Mouse (Mus musculus) urinary bladder, postnatal 25 days (tissue): ENCODE results near the gene Raver2.
A peak's percentile ranks its signal among the peaks of the same experiment; 100 is the strongest.

Experiments
- DNase-seq: peaks from one replicate; pipeline ENCODE4 v3.0.0; 2022; ENCODE audit warnings: low spot score

The Raver2 gene

DNA sequence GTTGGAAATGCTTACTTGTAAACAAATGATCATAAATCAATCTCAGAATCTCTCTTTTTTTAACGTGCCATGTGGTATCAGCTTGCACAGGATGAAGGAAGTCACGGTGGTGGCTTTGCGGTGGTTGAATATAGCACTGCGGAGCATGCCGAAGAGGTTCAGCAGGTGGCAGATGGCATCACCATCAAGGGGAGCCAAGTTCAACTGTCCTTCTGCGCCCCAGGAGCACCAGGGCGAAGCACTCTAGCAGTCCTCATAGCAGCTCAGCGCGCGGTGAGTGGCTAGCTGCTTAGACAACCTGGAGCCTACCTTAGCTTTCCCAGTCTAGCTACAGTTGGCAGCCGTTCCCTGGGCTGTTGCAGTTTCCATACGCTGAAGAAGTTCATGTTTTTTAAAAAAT is 38.3 kb downstream of the Raver2 start:
- DNase-seq: no peak

- no peak for DNase-seq
Measured at GRCm38 (mm10) chr4:101121002-101121401, 52.2 kb downstream of the Raver2 start.

DNA sequence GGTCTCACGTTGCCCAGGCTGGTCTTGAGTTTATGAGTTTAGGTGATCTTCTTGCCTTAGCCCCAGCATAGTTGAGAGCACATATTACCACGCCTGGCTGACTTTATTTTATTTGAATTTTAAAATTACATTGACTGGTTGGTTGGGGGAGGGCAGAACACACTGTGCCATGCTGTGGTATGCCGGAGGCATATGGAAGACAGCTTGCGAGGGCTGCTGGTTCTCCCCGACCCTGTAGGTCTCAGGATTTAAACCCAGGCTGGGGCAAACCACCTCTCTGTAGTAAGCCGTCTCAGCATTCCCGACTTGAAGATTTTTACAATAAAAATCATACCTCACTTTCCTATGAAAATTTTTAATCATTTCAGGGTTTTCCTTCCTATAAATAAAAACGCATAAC is 66.2 kb downstream of the Raver2 start:
- DNase-seq: no peak

GRCm38 (mm10) chr4:101135909-101136308 is 67.1 kb downstream of the Raver2 start:
- no peak for DNase-seq

DNA sequence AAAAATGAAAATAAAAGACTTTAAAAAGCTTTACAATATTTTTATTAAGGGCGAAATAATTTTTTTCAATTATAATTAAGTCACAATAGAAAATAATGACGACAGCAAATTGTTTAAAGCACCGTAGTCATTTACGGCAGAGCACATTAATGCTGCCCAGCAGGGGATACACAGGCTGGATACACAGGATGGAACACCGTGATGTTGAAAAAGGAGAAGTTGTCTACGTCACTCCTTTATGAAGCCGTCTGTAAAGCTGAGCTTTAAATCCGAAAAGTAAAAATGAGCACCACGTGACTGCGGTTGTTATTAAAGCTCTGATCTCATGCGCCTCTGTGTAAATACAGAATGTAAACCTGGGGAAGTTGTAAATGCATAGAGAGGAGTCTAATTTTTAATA is 69.2 kb downstream of the Raver2 start:
- no peak for DNase-seq

DNA sequence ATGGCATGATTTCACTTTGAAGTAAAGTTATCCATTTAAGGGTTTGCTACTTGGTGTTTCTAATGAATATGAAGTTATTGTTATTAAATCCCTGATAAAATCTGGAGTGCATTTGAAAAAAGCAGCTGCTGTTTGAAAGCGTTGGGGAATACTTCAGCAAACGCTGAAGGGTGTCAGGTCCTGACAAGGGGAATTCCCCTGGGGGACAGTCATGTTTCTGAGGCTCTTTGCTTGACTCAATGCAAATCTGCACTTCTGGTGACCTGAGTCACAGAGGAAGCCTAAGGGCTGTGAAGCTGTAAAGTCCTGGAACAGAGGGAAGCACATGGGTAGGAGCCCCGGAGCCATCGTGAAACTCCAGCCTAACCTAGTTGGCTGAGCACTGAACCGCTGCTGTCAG is 73.0 kb downstream of the Raver2 start:
- no peak for DNase-seq

DNA sequence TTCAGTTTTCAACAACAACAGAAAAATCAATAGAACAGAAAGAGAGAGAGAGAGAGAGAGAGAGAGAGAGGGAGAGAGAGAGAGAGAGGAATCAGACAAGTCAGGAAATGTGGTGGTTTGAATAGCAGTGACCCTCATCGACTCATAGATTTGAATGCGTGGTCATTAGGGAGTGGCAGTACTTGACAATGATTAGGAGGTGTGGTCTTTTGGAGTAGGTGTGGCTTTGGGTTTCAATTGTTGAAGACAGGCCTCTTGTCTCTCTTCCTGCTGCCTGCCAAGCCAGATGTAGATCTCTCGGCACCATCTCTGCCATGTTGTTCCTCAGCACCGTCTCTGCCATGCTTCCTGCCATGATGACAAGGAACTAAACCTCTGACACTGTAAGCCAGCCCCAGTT is 75.1 kb downstream of the Raver2 start:
- DNase-seq: no peak

DNA sequence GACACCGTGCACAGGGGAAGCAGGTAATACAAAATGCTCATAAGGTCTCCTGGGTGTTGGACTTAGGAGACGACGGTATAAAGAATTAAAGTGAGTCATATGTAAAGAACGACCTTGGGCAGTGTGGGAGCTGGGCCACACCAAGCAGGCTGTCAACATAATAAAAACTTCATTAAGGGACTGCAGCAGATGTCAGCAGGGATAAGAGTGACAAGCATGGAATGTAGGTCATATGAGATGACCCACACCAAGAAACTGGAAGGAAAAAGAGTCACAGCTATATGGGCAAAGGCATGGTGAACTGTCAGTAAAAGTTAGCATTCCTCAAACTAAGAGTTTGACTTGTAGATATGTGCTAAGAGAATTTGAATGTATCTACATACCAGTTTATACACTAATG is 75.6 kb downstream of the Raver2 start:
- DNase-seq: no peak

GRCm38 (mm10) chr4:101144790-101145189 is 76.0 kb downstream of the Raver2 start:
- no peak for DNase-seq

DNA sequence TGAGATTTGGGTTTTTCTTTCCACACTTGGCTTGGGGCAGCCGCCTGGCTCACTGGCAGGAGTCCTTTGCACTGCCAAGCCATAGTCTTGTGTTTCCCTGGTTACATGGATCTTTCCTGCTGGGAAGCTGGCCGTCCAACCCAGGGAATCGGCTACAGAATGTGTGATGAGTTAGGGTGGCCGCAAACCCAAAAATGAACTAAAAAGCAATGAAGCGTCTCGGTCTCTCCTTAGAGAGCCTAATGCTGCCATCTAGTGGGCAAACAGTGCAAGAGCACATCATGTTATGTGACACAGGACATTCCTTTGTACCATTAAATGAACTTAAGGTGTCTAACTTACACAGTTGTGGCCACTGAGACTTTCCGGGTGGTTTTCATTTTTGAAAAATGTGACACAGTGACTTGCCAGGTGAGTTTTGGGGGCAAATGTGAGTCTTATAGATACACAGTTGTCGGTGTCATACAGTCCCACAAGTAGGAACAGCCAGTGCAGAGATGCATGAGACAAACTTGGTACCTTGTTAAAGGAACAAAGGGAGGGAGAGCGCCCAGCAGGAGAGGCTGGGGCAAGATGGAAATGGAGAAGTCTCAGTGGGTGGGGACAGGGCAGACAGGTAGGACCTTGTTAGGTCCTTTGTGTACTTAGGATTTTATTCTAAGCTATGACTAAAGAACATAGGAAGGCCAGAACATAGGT is 77.4 kb downstream of the Raver2 start:
- peak; percentile 65 for DNase-seq

DNA sequence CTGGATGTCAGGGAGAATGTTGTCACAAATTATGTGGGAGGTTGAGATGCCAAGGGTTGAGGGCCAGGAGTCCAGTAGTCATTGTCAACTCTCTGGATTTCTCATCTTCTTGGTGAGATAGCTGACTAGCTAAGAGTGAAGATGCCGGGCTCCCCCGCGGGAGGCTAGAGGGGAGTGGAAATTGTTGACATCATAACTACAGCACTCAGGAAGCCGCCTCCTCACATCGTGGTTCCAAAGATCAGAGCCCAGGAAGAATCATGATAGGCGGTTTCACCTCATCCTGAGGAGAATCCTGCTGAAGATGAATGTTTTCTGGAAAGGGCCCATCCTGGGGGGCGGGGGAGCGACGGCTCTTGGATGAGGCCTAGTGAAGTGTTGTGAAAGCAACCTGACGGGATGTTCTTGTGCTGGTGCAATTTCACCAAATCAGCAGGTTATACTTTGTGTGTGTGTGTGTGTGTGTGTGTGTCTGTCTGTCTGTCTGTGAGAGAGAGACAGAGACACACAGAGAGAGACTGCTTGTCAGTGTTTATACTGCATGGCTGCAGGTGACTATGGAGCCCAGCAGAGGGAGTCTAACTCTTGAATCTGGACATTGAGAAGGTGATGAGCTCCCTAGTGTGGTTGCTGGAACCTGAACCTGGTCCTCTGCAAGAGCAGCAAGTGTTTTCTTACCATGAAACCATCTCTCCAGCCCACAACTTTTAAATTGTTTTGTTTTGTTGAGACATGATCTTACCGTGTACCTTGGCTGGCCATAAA is 78.3 kb downstream of the Raver2 start:
- DNase-seq: no peak

DNA sequence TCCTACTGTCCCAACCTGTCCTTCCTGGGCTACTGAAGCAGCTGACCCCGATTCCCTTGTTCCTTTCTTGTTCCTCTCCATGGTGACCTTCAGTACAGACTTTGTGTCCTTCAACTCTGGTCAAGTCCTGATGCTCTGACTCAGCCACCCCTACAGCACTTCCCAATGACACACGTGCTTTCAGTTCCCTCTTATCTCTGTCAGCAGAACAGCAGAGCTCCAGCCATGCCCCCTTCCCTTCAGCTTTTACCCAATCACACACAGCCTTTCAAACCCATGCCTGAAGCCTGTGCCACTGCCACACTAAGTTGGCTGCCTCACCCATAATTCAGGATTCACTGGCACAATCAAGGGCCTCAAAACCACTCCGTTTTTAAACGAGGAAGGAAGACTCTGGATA is 86.8 kb downstream of the Raver2 start:
- no peak for DNase-seq

DNA sequence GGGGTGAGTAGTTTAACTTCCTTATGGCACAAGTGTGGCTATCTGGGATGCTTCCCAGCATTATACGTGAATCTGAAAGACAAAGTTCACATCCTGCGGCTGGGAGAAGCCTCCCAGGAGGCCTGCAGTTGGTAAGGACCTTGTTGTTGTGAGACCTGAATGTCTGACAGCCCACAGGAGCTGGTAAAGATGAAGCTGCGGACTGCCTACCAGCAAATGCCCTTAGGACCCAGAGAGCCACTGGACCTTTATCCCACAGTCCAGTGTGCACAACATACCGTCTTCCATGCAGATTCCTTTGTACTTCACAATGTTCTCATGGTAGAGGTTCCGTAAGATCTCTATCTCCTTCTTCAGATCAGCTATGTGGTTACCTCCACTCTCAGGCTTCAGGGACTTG is 88.7 kb downstream of the Raver2 start:
- DNase-seq: no peak

GRCm38 (mm10) chr4:101158282-101158681 is 89.5 kb downstream of the Raver2 start:
- DNase-seq: no peak

- DNase-seq: no peak
Measured at GRCm38 (mm10) chr4:101159191-101159764, 90.5 kb downstream of the Raver2 start.

- no peak for DNase-seq
Measured at GRCm38 (mm10) chr4:101160821-101161220, 92.0 kb downstream of the Raver2 start.

DNA sequence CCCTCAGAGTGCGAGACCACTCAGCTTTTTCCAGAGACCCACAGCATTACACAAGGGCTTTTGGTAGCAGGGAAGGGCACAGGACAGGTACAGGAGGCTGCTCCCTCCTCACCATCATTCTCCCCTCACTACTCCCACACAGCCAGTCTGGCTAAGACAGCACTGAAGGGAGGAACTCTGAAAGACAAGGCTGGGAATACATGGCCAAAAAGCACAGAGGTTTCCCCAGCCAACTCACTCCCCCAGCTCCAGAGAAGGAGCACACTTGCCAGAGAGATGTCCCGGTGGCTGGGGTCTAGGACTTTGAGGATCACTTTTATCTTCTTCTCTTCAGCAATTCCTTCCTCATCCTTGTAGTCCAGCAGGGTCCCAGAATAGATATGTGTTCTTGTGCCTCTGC is 95.4 kb downstream of the Raver2 start:
- no peak for DNase-seq

GRCm38 (mm10) chr4:101164673-101165072 is 95.9 kb downstream of the Raver2 start:
- DNase-seq: no peak

- DNase-seq: no peak
Measured at GRCm38 (mm10) chr4:101165776-101166175, 97.0 kb downstream of the Raver2 start.

DNA sequence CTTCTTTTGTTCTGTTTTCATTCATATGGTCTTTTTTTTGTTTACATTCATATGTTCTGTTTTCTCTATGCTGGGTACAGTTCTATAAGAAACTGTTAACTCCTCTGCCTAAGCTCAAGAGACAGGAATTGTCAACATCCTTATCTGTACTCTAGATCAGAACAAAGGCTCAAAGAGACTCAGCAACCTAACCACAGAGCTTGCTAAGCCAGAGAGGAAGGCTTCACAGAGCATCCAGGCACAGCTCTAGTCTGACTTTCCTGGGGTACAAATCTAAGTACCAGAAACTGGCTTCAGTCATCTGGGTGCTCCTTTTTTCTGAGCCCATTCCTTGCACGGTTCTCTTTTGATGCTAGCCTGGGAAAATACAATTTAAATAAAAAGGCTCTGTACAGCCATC is 99.0 kb downstream of the Raver2 start:
- no peak for DNase-seq

DNA sequence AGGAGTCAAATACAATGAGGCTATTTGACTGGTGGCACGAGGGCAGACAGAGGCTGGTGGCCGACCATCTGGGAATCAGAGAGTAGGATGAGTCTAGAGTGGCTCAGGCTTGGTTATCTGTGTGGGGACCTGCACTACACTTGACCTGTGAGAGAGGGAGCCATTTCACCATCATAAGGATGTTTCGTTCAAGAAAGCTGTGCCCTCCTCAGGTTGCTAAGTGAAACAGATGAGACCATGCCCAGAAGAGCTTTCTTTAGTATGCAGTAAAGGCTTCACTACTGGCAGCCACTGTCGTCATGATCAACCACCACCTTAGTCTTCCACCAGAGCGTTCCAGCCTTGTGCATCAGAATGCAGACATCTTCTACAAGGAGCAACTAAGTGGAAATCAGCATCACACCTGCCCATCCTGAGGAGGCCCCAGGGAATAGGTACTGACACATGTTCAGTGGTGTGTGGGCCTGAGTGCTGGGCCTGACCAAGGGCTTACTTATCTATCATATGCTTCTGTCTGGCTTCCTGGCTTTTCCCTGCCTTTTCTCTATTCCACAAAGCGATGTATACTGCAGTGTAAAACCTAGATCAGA is 99.5 kb downstream of the Raver2 start:
- DNase-seq: peak; percentile 18

DNA sequence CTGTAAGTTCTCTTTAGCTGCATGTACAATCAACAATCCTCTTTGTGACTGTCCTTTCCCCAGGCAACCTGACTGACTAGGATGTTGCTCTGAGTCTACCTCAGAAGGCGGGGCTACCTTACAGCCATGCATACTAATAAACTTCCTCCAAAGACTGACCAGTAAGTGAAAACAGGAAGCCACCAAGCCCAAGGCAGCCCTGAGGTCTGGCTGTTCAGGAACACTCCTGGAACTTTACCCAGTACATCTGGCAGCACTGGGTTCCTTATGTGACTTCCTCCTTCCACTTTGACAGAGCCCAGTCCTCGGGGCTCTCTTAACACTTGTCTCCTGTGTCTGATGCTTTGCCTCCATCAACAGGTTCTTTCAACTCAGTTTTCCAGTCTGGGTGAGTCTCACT is 104.0 kb downstream of the Raver2 start:
- DNase-seq: no peak
